Mouse (Mus musculus) frontal cortex, postnatal 14 days (tissue): ENCODE measurements at regions not wholly inside any gene's neighbourhood (a gene's known extent, or its start where the extent isn't known, plus 50 kb on each side); places are given as distances from the start of the nearest gene placed in this dataset.

ENCODE experiments used
- DNase-seq, 2 experiments: peaks; one replicate each; pipeline ENCODE4 v3.0.0; 2022; ENCODE audit warnings: low spot score in 2 of 2

- peak; percentile 59 to 72 for DNase-seq
These were observed 436.4 kb downstream of the Zfp536 start for GRCm38 (mm10) chr7:37336851-37337531.

- no peak for DNase-seq
These were observed 435.8 kb downstream of the Zfp536 start for GRCm38 (mm10) chr7:37337616-37338015.

DNA sequence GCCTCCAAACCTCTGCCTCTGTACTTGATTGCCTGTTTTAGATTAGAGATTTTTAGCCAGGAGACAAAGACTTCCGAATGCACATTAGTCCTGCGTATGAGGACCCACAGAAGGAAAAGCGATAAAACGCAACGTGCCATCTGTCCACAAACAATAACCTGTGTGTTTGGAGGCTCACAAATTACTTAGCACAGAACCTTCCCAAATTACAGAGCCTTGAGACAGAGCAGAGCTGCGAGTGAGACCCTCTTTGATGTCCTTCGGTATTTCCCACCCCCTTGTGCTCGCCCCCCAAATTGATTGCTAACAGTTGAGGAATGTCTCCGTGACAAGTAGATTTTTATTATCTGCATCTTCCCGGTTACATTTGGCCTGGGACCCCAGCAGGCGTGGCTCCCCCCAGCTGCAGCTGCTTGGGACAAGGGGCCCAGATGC lies 435.4 kb downstream of the Zfp536 start:
- DNase-seq = no peak

DNA sequence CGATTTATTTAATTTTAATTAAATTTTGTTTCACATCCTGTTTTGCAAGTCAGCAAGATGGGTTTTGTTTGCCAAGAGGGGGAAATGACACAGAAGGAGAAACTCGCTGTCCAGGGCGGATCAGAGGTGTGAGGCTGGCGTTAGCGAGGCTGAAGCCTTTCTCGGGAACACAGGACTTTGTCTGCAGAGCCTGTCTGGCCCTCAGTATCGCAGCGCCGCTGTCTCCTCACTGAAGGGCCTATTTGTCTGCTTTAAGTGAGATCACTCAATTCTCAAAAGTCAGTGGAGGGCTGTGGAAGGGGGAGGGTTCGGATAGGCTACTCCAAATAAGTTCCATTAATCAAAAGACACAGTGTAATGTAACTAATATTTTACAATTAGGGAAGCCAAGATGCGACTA lies 430.8 kb downstream of the Zfp536 start:
- no peak for DNase-seq

DNA sequence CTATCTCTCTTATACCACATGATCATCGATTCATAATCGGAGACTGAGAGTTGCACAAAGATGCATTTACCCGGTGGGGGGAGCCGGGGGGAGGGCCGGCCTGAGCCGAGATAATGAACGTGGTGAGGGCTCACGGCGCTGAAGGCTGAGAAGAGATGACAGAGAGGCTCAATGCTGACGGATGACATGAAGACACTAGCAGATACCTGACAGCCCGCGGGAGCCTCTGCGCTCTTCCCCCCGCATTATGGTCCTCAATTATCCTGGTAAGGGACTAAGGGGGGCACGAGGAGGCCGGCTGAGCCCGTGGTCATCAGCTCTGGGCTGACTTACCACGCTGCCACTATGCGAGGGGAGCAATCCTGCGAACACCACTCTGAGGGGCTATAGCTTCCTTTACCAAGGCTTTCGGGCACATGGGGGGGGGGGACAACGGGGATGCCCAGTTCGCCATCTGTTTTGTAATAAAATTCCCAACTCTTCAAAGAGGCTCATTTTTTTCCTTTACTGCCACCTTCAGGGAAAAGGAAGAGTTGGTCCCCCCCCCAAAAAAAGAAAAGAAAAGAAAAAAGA lies 430.3 kb downstream of the Zfp536 start:
- no peak for DNase-seq

GRCm38 (mm10) chr7:37343691-37344233 lies 429.7 kb downstream of the Zfp536 start:
- DNase-seq = no peak

DNA sequence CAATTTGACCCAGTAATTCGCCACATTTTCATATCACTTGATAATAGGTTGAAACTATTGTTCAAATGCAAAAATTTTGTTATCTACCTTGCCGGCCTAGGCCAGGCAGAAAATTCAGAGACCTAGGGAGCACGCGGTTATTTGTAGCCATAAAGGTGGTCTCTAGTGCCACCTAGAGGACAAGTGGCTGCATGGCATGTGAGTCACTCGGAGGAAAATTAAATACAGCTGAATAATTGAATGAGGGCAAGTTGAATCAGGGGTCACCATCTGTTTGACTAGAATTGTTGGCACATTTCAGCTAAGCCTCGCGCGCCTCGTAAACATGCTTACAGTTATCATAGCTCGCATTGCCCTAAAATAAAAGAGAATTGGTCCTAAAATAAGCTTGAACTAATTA lies 427.4 kb downstream of the Zfp536 start:
- peak in 1 of 2 experiments; percentile 74 for DNase-seq

- peak; percentile 76 to 91 for DNase-seq
These were observed 415.6 kb downstream of the Zfp536 start for GRCm38 (mm10) chr7:37357647-37358395.

DNA sequence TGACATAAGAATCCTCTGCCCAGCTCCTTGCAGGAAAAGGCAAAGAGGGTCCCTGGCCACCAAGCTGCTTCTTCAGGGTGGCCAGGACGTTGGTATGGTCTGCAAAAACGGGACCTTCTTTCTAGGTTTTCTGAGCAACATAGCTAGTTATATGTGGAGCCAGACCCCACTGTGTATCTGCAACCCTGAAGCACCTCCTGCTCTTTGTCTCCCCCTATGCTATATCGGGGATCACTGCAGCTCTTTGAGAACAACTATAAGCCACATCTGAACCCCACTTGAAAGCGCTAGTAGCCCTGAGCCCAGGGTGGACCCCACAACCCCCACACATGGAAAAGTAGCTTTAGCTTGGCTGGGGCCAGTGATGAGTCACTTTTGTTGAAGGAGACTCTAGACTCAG lies 414.9 kb downstream of the Zfp536 start:
- no peak for DNase-seq

- DNase-seq = no peak
These were observed 414.0 kb downstream of the Zfp536 start for GRCm38 (mm10) chr7:37359473-37359872.

- no peak for DNase-seq
These were observed 413.3 kb downstream of the Zfp536 start for GRCm38 (mm10) chr7:37360171-37360570.

- DNase-seq = no peak
These were observed 411.5 kb downstream of the Zfp536 start for GRCm38 (mm10) chr7:37361802-37362441.

DNA sequence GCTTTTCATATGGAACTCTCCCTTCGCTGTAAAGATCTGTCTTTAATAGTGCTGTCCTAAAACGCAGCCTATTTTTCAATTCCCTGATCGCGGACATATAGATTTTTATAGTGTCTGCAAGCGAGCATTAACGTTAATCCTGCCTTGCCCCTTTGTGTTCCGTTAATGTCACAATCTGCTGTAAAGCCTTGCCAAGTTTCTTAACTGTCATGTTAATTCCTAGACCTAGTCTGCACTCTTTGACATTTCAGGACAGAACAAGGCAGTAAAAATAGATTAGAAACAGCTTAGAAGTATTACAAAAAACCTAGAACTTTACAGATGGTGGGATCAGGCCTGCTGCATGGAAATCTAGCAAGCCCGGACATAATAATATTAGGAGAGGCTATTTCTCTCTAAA lies 410.6 kb downstream of the Zfp536 start:
- DNase-seq = no peak

DNA sequence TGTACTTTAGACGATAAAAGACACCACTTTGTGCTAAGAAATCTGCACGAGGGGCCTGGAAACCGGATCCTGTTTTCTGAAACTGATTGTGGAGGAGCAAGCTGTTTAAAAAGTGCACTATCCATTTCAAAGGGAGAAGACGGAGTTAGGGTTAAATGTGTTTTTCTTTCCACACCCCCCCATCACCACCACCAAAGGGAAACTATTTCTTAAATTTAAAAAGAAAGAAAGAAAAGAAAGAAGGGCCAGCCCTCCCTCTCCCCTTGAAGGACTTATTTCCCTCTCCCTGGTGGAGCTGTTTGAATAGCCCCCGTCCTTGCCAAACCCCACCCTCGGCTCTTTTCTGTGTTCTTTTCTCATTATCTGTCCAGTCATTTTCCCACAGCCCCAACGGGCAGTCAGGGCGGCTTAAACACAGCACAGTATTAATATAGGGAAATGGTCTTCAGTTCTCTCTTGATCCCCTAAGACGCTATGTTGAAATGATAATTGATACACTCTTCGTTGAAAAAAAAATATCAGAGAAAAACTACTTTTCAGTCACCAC lies 409.7 kb downstream of the Zfp536 start:
- no peak for DNase-seq

- no peak for DNase-seq
These were observed 409.2 kb downstream of the Zfp536 start for GRCm38 (mm10) chr7:37364221-37364620.

GRCm38 (mm10) chr7:37366006-37366405 lies 407.4 kb downstream of the Zfp536 start:
- no peak for DNase-seq

DNA sequence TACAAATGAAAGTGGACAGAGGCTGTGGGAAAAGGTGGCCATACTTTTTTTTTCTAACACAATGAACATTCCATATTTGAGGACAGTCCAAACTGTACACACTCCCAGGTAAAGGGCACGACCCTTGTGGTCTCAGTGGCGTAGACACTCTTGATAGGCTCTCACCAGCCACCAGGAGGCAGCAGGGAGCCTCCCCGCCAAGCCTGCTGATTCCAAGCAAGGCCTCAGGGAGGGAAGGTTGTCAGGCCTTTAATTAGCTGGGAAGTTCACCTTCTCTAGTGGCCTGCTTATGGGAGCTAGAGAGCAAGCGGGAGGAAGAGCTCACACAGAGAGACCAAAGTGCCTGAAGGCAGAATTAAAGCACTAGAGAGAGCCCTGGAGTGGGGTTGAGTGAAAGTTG lies 403.7 kb downstream of the Zfp536 start:
- DNase-seq = no peak

- peak; percentile 56 to 81 for DNase-seq
These were observed 399.6 kb downstream of the Zfp536 start for GRCm38 (mm10) chr7:37373864-37374263.

DNA sequence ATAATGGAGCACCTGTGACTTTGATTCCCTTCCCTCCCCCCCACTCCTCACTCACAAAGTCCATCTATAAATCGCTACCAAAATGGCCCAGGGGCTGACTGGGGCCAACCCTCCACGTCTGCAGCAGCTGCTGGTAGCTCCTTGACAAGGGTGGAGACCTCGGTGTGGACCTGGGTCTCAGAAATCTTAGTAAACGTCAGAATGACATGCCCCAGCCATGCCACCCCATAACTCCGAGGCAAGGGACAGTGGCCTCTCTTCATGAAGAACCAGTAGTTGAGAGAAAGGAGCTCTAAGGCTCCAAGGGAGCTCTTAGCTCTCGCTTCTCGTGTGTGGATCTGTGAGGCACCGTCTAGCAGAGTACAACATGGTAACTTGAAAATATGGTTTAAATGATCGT lies 398.4 kb downstream of the Zfp536 start:
- DNase-seq = no peak

GRCm38 (mm10) chr7:37375591-37375990 lies 397.9 kb downstream of the Zfp536 start:
- no peak for DNase-seq

DNA sequence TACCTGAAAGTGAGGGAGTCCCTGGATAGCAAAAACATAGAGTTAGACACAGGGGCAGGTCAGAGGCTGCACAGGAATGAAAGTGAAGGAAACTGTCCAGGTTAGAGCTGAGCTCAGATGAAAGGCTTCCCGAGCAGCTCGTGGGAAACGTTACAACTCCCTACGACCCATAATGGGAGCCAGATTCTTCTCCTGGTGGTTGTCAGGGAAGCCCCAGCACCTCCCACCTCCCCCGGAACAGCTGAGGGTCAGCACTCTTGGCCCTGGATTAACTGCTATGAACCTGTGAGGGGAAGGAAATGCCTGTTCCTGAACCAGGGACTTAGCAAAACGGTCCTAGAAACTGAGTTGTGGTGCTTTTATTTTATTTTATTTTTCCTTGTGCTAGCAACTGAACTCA lies 397.2 kb downstream of the Zfp536 start:
- DNase-seq = no peak
